Mouse (Mus musculus) T-helper 17 cell (primary cell): ENCODE results near the gene Opn4.

ENCODE experiments used
- in situ Hi-C, 2 experiments: fragments of 300-600 bp; cut with MboI, MseI; formaldehyde crosslinking; loops; 1 replicate in 1 of 2; 2 replicates in 1 of 2; pipeline ENCODE4 v1.15.1; 2025; ENCODE audit warnings: high pct_unique_total_duplicates in 2 of 2

Opn4 gene

GRCm38 (mm10) chr14:34567697-34568096, 32.2 kb downstream of the Opn4 start:
- in situ Hi-C loops: no loop called here

GRCm38 (mm10) chr14:34566530-34566929, 33.4 kb downstream of the Opn4 start:
- in situ Hi-C loops: no loop called here

GRCm38 (mm10) chr14:34565711-34566110, 34.2 kb downstream of the Opn4 start:
- in situ Hi-C loops: no loop called here

- in situ Hi-C loops: no loop called here
Measured at GRCm38 (mm10) chr14:34564646-34565045, 35.3 kb downstream of the Opn4 start.

- in situ Hi-C loops: no loop called here
Measured at GRCm38 (mm10) chr14:34562393-34562792, 37.5 kb downstream of the Opn4 start.

GRCm38 (mm10) chr14:34561647-34562046, 38.3 kb downstream of the Opn4 start:
- in situ Hi-C loops: no loop called here

GRCm38 (mm10) chr14:34558947-34559346, 41.0 kb downstream of the Opn4 start:
- in situ Hi-C loops: no loop called here

GRCm38 (mm10) chr14:34555211-34555610, 44.7 kb downstream of the Opn4 start:
- in situ Hi-C loops: no loop called here

GRCm38 (mm10) chr14:34554047-34554446, 45.9 kb downstream of the Opn4 start:
- in situ Hi-C loops: no loop called here

- in situ Hi-C loops: no loop called here
Measured at GRCm38 (mm10) chr14:34553470-34553869, 46.5 kb downstream of the Opn4 start.

GRCm38 (mm10) chr14:34552226-34552625, 47.7 kb downstream of the Opn4 start:
- in situ Hi-C loops: no loop called here

GRCm38 (mm10) chr14:34549004-34549671, 50.8 kb downstream of the Opn4 start:
- in situ Hi-C loops: loop anchor here in 1 of 2 experiments (5.0 kb wide), 1 partner anchor 47 kb away; the partner anchor contains the start of gene Bmpr1a

- in situ Hi-C loops: loop anchor here in 1 of 2 experiments (5.0 kb wide), 1 partner anchor 46 kb away; the partner anchor contains the start of gene Bmpr1a
Measured at GRCm38 (mm10) chr14:34548391-34549001, 51.4 kb downstream of the Opn4 start.

- in situ Hi-C loops: no loop called here
Measured at GRCm38 (mm10) chr14:34544545-34544944, 55.4 kb downstream of the Opn4 start.

GRCm38 (mm10) chr14:34544001-34544400, 55.9 kb downstream of the Opn4 start:
- in situ Hi-C loops: no loop called here

- in situ Hi-C loops: no loop called here
Measured at GRCm38 (mm10) chr14:34543596-34543995, 56.3 kb downstream of the Opn4 start.

- in situ Hi-C loops: no loop called here
Measured at GRCm38 (mm10) chr14:34541896-34542295, 58.0 kb downstream of the Opn4 start.

GRCm38 (mm10) chr14:34540685-34541162, 59.2 kb downstream of the Opn4 start:
- in situ Hi-C loops: no loop called here
